Mouse (Mus musculus) thymus, postnatal 4 days (tissue): ENCODE measurements at regions not wholly inside any gene's neighbourhood (a gene's known extent, or its start where the extent isn't known, plus 50 kb on each side); places are given as distances from the start of the nearest gene placed in this dataset.
A peak's percentile ranks its signal among the peaks of the same experiment; 100 is the strongest.
"Not testable (repeated sequence)": the region's sequence is repeated elsewhere in the genome, so short reads cannot be mapped to it uniquely, and the experiment has no call there.

Experiments
- DNase-seq: peaks from one replicate; pipeline ENCODE4 v3.0.0; 2021

DNA sequence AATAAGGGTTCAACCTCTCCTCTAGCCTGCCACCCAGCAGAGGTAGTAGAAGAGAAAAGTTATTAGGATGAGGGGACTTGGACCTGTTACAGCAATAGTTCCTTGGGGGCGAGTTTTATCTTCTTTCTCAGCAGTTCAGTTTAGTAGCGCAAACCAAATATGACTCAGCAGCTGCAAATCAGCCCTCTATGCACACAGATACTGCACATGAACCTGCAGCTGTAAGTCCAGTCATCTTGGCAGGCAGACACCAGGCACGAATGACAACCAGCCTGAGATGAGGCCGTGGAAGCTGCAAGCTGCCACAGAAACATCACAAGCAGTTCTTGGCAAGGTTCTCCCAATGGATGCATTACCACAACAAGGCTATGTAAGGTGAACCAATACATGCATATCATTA lies 327.0 kb upstream of the Akr1e1 start:
- no peak for DNase-seq

DNA sequence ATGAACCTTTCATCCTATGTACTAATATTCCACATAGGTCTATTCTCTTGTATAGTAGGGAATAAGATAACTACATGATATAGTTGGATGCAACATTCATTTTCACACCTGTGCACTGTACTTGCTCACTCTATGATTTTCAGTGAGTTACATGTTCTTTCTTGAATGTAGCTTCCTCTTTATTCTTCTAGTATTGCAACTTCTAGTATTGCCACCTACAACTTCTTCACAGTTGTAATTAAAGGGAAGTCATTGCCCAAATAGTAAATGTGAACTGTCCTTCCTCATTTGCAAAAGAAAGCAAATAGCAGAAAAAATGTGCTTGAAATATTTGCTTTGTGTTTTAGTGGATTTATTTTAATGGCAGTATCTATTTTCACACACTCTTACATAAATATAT lies 330.9 kb upstream of the Akr1e1 start:
- DNase-seq, result no peak

DNA sequence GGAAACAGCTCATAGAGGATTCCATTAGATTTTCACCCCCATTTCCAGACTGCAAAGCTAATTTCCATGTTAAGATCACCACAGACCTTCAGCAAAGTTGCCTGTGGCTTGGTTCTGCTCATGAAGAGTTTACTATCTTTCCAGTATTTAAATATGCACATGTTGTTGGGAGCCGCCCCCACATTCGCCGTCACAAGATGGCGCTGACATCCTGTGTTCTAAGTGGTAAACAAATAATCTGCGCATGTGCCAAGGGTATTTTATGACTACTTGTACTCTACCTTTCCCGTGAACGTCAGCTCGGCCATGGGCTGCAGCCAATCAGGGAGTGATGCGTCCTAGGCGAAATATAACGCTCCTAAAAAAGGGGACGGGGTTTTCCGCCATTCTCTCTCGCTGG lies 333.5 kb upstream of the Akr1e1 start:
- DNase-seq, result peak; percentile 28

DNA sequence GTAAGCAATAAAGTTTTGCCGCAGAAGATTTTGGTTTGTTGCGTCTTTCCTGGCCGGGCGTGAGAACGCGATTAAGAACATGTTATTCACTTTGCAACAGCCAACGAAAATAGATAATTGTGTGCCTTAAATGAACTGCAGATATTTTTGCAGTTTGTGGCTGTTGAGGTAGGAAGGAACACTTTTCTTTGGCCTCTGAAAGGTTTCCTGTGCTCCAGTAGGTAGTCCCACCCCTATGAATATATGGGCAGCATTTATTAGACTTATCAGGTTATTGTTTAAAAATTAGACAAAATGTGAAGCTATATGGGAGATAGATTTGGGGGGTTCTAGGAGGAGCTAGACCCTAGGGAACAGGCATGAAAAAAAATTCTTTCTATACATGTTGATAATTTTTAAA lies 334.1 kb upstream of the Akr1e1 start:
- peak; percentile 5 for DNase-seq

DNA sequence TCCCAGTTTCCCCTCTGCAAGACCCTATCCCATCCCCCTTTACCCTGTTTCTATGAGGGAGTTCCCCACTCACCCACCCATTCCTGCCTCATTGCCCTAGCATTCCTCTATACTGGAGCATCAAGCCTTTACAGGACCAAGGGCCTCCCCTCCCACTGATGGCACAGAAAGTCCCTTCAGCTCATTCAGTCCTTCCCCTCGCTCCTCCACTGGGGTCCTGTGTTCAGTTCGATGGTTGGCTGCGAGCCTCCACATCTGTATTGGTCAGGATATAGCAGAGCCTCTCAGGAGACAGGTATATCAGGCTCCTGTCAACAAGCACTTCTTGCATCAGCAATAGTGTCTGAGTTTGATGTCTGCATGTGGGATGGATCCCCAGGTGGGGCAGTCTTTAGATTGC lies 346.4 kb upstream of the Akr1e1 start:
- no peak for DNase-seq

DNA sequence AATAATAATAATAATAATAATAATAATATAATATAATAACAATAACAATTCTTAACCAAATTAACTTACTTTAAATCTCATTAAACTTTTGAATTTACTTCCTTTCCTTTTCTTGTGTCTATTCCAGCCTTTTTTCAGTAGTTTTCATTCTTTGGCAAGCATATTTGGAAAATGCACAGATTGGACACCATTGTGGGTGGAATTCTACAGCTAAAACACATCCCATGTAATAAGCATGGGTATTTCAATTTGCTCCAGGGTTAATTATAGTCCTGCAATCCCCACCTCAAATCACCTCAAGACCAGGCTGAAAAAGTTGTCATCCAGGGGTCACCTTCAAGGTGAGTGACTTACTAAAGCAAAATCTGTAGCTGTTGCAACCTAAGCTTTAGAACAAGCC lies 355.9 kb upstream of the Akr1e1 start:
- DNase-seq, result no peak

DNA sequence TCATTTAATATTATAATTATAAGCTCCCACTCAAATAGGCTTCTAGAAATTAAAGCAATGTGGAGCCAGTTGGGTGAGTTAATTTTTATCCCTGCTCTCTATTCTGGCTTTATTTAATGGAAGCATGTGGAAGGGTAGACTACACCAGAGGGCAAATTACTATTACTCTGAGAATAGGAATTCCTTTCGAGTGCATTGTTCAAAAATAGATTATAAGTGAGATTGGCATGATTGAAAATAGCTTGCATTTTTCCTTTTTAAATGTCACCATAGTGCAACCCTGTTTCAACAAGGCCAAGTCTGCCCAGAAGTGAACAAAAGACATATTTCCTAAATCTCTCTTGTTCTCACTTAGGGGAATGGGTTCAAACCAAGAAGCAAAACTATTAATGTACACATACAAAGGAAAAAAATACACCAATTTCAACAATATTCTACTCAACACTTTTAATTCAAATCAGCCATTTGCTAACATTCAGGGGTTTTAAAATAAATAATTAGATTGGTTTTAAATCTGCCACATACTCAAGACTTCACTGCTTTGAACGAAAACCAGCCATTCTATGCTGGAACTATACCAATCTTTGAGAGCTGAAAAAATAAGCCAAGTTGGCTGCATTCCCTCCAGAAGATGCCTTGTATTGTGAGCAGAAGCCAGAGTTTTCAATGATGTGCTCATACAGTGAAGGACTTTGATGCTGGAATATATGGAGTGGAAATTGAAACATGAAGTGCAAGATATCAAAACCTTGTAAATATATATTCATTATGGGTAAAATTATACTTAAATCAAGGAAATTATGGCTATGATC lies 361.3 kb upstream of the Akr1e1 start:
- no peak for DNase-seq

DNA sequence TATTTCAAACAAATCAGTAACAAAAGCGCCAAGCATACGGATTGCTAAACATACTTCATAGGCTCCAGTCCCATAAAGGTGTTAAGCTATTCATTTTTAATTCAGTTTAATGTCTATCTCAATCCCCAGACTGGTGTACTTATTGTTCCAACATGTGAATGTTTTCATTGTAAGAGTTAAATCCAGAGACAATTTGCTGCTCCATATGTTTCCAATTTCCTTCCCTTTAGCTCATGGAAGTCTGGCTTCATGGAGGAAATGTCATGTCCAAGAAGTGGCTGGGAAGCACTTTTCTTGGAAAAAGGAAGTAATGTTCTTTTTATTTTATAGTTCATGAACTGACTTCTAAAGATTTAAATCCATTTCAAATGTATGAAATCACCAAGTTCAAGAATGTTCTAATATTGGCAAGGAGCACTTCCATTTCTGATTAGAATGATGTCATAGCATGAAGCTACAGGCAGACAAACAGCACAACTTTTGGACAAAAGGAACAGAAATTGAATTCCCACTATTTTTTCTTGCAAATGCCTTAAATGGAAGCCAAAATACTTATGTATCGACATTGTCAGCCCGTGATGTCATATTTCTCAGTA lies 362.6 kb upstream of the Akr1e1 start:
- no peak for DNase-seq

DNA sequence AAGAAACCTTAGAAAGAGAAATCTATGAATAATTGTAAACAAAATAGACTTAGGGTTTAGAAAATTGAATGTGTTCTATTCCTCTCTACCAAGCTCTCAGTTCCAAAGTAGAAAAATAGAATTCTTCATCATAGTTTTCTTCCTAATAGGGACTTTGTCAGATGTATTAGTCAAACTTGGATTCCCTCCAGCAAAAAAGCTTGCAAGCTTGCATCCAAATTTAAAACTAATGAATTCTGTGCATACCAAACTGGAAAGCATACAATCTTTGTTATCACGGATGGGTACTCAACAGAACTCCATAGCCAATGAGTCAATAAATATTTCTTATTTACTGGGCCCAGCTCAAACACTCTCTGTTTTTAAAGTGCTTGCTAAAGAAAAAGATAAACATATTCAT lies 383.9 kb upstream of the Akr1e1 start:
- DNase-seq, result no peak

DNA sequence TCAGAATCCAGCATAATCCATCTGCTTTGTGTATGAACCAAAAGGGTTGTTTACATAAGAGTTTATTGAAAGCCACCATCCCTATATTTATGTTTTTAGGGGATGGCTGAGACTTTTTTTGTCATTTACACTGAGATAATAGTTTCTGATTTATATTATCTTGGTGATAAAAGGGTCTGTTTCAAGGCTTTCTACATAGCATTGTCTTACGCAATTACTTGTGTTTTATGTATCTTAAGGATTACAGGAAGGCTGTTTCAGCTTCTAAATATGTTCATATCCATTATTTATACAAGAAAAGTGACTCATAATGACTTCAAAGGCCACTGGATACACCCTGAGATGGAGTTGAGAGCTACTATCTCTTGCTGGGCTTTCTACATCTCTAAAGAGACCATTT lies 399.3 kb upstream of the Akr1e1 start:
- no peak for DNase-seq

DNA sequence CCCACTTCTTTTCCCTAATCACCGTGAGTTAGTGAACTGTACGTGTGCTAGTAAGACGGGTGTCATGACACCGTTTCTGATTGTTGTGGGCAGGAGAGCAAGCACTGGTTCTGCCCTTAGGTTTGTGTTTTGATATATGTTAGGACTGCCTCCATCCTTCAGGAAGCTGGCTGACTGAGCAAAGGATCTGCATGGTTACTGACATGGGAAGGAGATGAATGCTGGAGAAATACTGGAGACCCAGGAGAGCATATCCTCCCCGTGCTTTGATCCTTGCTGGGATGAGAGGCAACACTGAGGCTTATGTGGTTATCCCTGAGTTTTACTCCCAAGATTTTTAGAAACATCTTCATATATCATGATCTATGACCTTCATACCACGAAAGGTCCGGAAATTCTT lies 413.5 kb upstream of the Akr1e1 start:
- DNase-seq, result no peak

DNA sequence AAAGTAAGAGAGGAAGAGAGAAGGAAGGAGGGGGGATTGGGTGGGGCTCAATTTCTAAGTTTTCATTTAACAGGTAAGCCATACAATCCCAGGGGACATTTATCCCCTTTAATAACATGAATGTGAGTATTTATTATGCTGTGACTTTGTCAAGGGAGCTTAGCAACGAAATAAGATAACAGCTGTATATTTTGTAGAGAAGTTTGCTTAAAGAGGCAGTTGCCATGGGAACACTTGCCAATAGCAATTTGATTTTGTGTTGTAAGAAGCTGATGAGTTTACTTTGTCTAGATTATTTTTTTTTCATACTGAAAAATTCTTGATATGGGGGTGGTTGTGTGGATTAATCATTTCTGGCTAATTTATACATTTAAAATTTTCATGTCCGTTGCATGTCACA lies 450.9 kb upstream of the Akr1e1 start:
- DNase-seq, result no peak

DNA sequence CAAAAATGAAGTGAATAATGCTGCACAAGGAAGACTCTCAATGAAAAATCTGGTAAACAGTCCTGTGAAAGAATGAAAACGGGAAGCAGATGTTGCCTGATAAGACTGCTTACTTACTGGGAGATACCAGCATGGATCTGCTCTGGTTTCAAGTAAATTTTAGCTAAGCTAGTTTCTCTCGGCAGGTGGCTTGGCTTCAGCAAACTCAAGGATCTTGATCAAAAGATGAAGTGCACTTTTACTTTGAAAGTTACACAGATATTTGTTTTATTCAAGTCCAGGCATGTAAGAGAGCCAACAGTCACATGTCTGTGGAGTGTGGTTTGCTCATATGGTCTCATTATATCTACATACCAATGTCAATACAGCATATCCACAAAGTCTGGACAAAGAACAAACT lies 451.5 kb upstream of the Akr1e1 start:
- no peak for DNase-seq

DNA sequence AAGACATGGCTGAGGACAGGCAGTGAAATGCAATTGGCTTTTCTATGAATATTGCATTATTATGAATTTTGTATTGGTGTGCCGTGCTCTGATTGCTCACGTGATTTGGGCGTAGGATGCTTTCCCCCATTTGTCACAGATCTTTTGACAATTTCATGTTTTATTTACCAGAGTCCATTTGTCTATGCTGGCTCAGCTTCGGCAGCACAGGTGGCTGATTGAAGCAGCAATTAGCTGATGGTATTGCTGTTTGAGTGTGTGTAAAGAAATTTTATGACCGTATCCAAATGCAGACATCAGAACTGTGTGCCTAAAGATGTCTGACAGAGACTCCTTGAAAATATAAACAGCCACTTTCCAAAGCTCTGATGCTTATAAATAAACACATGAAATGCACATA lies 498.5 kb upstream of the Akr1e1 start:
- no peak for DNase-seq

DNA sequence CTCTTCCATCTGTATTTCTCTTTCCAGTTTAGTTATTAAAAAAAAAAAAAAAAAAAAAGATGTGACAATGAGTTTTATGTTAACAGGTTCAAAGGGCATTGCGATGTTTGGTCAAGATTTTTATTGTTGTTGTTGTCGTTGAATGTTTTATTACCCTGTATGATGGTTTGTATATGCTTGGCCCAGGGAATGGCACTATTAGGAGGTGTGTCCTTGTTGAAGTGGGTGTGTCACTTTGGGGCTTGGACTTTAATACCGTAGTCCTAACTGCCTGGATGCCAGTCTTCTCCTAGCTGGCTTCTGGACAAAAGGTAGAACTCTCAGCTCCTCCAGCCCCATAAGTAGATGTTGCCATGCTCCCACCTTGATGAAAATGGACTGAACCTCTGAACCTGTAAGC lies 545.9 kb upstream of the Akr1e1 start:
- no peak for DNase-seq

DNA sequence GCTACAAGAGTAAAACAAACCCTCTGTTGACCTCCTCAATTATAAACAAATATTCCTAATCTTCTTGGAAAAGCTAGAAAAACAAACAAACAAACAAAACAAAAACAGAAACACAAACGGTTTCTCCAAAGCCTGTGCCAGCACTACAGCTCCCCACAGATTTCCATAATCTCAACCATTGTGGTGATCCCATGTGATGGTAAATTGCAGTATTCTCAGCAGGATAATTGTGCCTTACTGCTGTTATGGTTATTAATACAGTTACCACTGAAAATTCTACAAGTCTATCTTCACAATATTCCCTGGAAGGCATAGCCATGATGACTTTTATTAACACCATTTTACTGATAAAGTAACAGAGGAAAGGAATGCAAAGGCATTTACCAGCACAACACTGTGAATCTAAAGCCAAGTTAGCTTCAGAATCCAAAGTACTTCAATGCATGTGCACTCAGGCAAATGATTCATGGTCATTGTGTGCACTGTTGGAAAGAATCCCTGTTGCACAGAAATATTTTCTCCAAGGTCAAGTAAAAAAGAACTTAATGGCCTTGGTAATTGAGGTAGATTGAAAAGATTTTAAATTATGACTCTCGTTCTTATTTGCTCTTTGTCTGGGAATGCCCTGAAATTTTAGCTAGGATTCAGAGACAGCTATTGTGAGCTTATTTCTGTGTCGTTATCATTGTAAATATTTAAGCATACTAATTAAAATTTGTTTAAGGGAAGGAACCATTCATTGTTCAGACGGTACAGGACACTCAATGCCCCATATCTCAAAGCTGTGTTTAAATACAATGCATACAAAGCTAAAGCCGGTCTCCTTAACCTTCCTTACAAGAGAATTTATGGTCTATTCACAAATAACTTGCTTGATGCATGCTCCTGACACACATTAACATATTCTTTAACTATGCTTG lies 551.1 kb upstream of the Akr1e1 start:
- DNase-seq, result no peak

DNA sequence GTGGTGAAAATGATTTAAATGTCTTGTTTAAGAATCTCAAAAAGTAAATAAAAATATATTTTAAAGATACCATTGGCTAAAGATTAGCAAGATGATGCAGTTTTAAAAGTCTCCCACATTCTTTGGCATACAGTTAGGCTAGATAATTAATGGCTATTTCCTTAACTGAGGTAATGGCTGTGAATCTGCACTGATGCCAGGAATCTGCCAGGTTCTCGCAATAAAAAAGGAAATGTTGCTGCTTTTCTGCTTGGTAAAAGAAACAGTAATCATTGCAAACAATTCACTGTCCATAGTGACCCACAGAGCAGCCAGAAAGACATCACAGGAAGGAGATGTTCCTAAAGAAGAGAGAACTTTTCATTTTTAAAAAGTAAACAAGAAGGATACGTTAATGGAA lies 557.7 kb upstream of the Akr1e1 start:
- DNase-seq, result no peak

DNA sequence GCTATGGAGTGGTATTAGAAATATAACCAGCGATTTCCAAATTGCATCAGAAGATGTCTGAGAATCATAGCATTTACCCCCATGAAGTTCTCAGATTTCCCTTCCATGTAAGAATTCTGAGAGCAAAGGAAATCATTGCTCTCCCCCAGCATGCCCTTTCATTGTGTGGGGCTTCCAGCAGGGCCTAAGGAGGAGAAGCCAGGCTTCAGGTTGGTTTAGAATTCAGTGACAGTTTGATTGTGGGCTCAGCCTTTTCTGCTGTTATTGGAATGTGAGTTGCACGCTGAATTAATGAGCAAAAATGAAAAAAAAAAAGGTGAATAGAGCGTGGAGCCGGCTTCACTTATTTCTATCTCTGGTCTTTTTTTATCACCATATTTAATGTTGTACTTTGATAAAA lies 570.0 kb upstream of the Akr1e1 start:
- DNase-seq, result no peak

DNA sequence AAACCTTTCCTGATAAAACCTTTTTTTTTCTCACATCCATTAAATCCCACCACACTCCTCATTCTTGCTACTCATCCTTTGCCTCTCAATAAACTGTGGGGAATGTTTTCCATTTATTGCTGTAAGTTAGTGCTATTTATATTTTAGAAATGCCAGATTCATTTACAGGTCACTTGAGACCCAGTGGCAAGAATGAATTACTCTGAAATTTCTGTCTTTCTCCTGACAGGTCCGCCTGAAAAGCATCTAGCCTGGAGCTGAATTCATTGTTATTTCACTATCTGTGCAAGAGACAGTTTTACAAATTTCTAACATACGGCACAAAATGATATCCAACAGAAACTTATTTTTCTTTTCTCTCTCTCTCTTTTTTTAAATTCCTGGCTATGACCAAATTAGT lies 570.6 kb upstream of the Akr1e1 start:
- DNase-seq, result no peak

DNA sequence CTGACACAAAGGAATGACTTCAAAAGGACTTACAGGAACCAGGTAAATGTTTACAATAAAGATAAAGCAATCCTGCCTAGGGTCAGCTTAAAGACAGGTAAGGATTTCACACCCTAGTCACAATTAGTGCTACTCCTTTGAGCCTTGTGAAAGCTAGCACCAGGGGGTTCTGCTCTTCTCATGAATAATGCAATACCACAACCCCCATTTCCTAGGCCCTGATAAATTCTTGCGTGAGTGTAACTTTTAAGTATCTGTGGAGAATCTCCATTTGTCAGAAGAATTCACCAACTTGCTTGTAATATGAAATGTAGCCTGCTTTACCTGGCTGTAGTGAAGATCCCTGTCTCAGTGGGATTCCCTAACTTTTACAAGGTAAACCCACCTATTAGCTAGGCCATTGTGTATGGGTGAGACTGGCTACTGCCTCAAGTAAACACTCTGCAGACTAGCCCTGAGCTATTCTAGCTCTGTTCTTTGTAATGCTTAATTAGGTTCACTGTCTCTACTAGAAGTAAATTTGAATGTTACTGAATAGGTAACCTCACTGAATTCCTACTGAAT lies 576.3 kb upstream of the Akr1e1 start:
- not testable (repeated sequence) for DNase-seq

DNA sequence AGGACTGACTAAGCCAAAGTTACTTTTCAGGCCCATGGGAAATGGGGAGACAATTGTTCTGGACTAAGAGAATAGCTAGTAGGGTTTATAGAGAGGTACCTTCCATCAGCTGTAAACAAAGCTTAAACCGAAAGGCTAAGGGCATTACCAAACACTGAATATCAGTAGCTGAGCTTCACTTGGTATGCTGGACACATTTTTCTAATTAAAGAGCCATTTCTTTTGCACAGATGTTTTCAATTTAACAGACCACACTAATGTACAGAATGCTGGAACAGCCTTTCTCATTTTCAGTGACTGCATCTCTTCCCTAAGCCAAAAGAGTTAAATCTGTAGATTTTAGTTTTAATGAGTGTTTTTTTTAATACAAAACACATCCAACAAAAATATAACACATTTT lies 593.8 kb upstream of the Akr1e1 start:
- no peak for DNase-seq

DNA sequence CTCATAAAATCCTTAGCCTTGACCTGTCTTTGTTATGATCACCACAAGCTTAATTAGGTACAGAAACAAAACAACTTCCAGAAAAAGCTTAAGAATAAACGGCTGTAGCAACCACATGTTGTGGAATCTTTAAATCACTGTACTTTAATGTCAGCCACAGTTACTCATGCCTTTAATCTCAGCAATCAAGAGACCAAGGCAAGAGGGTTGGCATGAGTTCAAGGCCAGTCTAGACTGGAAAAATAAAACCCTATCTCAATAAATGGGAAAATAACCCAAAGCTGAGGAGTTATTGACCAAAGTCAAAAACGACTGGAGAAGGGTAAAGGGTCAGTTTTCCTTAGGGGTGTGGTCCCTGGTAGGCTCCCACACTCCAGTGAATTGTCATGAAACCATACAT lies 595.2 kb upstream of the Akr1e1 start:
- no peak for DNase-seq

DNA sequence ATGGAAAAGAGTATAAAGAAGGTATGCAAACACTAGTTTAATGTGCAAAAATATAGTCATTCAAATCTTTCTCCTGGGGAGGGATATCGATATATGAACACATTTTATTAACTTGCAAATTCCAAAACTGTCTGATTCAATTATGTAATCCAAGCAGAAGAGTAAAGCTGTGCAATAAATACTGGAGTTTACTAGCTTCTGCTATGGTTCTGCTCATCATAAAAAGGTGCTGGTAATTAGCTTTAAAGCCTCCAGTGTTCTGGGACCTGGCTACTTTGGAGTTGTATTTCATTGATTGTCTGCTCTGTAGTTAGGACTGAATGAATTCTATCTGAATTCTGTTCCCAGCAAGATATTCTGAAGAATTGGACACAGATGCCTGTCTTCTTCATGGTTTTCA lies 602.7 kb upstream of the Akr1e1 start:
- DNase-seq, result no peak

DNA sequence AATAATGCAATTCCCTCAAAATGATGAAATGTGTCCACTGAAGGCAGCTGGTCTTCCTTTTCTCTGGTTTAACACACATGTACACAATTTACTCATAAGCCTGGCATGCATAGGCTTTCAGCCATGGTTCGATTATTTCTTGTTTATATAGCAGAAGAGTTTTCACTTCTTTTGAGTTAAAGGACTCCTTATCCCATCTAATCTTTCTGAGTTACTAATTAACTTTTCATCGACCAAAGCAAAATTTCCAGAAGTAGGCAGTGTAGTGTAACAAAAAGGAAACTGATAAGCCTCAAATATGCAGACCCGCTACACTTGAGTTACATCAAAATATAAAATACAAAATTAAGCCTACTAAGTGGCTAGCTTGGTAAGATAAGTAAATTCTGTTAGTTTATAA lies 620.5 kb upstream of the Akr1e1 start:
- DNase-seq, result no peak
